Comparison of ENCODE assay signal across 16 mouse cellular contexts in genomic region chr13:81793850-81794249, GRCm38 (mm10). TPM values are rescaled to one million over a fixed set of nuclear protein-coding genes. Genes with fewer than 3 reads are reported as not detected.
DNase-seq lines count a peak whose midpoint lies in the region; ATAC-seq and TF ChIP-seq lines count a peak whose summit lies in the region.
"Had no signal": no experiment of that assay in that cellular context is flagged by ENCODE, and none has a peak within 500 bp of the region (broad histone marks: within the 10 kb centered on the region; RNA-seq: fewer than 3 reads in every experiment).

No protein-coding gene starts in this region.

- no peak for TF ChIP-seq CTCF in thymus, adult 2 months (IDR thresholded peaks at IDR 0.05; ENCODE audit: borderline replicate concordance, control insufficient read depth, extremely low read depth, insufficient read depth, low read length, poor library complexity)

- TF ChIP-seq POLR2A in thymus, adult 2 months (IDR thresholded peaks at IDR 0.05; ENCODE audit: control insufficient read depth, extremely low read depth, insufficient read depth, low read length, poor library complexity): no peak

- peak; percentile 83 for ATAC-seq in monocyte, adult 5-6 weeks (replicated peaks; ENCODE audit: insufficient number of reproducible peaks, low FRiP score, low TSS enrichment, poor library complexity, severe bottlenecking)
- ATAC-seq: forebrain, embryonic 14.5 days had no signal

- no peaks in the 10 kb centered on the region for H3K9me3 ChIP-seq in hindbrain, embryonic 10.5 days
- H3K9me3 ChIP-seq: embryonic facial prominence, embryonic 15.5 days; heart, embryonic 12.5 days; liver, embryonic 15.5 days; megakaryocyte, embryonic 14.5 days had no signal

- peaks cover 9% of the 10 kb centered on the region; the same call in 1 of the 2 replicates for H3K36me3 ChIP-seq in thymus, adult 2 months (ENCODE audit: control insufficient read depth, insufficient read depth, low read length)
- H3K36me3 ChIP-seq in hindbrain, embryonic 10.5 days: peaks cover 47% of the 10 kb centered on the region

- DNase-seq in thymus, adult 2 months: peak; percentile 13
- no peak for DNase-seq in thymus, adult 18-20 months
- DNase-seq in T-cell, adult 2 months (ENCODE audit: low spot score): peak; percentile 46
- no peak for DNase-seq in hindbrain, embryonic 10.5 days (ENCODE audit: low spot score)
- DNase-seq in layer of hippocampus, postnatal 36 days: no peak
- no peak for DNase-seq in kidney, adult 8-10 months
- DNase-seq: cerebellum, postnatal 36 days; gastrocnemius, postnatal 14 days; kidney, adult 2 months had no signal

- 11% methylated on average over 1 of the region's 1 CpGs for WGBS in thymus, adult 2 months
- WGBS in hindbrain, embryonic 10.5 days: 83% methylated on average over 1 of the region's 1 CpGs

- H3K27ac ChIP-seq in thymus, adult 2 months (ENCODE audit: control insufficient read depth, insufficient read depth, low read length): no peak overlapping the region; the same call in 1 of the 2 replicates
- no peak overlapping the region for H3K27ac ChIP-seq in hindbrain, embryonic 10.5 days
- H3K27ac ChIP-seq: embryonic facial prominence, embryonic 15.5 days; liver, embryonic 15.5 days had no signal

- H3K27me3 ChIP-seq in thymus, adult 2 months (ENCODE audit: control insufficient read depth, insufficient read depth, low read length): no peaks in the 10 kb centered on the region
- H3K27me3 ChIP-seq in hindbrain, embryonic 10.5 days (ENCODE audit: insufficient read depth, poor library complexity, severe bottlenecking): no peaks in the 10 kb centered on the region
- H3K27me3 ChIP-seq: embryonic facial prominence, embryonic 15.5 days; heart, embryonic 12.5 days; liver, embryonic 15.5 days; megakaryocyte, embryonic 14.5 days had no signal

- H3K4me1 ChIP-seq in thymus, adult 2 months (replicated peaks; ENCODE audit: control insufficient read depth, insufficient read depth, low read length): no peaks in the 10 kb centered on the region
- H3K4me1 ChIP-seq in hindbrain, embryonic 10.5 days (replicated peaks): no peaks in the 10 kb centered on the region
- H3K4me1 ChIP-seq: embryonic facial prominence, embryonic 15.5 days; liver, embryonic 15.5 days had no signal

- no peak overlapping the region for H3K4me3 ChIP-seq in thymus, adult 2 months (ENCODE audit: control insufficient read depth, insufficient read depth, low read length)
- no peak overlapping the region for H3K4me3 ChIP-seq in hindbrain, embryonic 10.5 days
- H3K4me3 ChIP-seq: embryonic facial prominence, embryonic 15.5 days; heart, embryonic 12.5 days; liver, embryonic 15.5 days; megakaryocyte, embryonic 14.5 days; myocyte had no signal

RNA-seq across cellular contexts. Expression of gene Cetn3, which starts 11.0 kb away (rescaled TPM):
- polyA plus RNA-seq in thymus, adult 2 months (2012; rRNA removed): 3.4 and 3.6 TPM in 2 replicates
- total RNA-seq in monocyte, adult 5-6 weeks (2017): 216 to 262 TPM (median 246 TPM) in 3 replicates
- polyA plus RNA-seq in hindbrain, embryonic 10.5 days (2016; fragmentation: Nextera tagmentation; extraction: Ambion mirVana): 194 and 228 TPM in 2 replicates
- total RNA-seq in layer of hippocampus, postnatal 36 days (2021): 100 to 1,000 TPM; 103 to 104 TPM

Comparison
In these comparisons a context has a peak if more than half of its experiments do, and no peak if none do; other contexts are left out.
1. DNase-seq: peak in thymus, adult 2 months (single experiment) and T-cell, adult 2 months (single experiment); none in thymus, adult 18-20 months (0 of 2), hindbrain, embryonic 10.5 days (single experiment), layer of hippocampus, postnatal 36 days (0 of 2) and kidney, adult 8-10 months (0 of 2).